Mouse (Mus musculus): ENCODE measurements at regions not wholly inside any gene's neighbourhood (a gene's known extent, or its start where the extent isn't known, plus 50 kb on each side); places are given as distances from the start of the nearest gene placed in this dataset.

DNA sequence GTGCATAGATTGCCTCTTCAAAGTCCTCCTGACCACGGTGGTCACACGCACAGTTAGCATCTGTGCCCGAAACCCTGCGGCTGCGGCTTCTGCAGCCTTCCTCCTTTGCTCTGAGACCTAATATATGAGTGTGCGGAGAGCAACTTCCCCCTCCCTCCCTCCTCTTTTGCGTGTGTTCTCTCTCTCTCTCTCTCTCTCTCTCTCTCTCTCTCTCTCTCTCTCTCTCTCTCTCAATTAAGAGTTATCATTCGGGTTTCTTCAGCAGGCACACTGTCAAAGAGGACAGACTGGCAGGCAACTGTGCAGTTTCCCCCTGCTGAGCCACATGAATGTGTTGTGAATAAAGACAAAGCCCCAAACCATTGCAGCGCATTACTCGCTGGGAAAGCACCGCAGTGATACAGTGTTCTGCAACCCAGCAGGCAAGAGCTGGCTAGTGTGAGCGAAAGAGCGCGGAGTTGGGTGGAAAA is 900.8 kb downstream of the Mat2b start:
- ATAC-seq (ENCODE audit: low FRiP score): peak; percentile 93
- peak overlapping the region; percentile 37 for H3K4me2 ChIP-seq
- peak overlapping the region; percentile 60 for H3K9ac ChIP-seq (ENCODE audit: low read length)
- peak; percentile 95 for DNase-seq (ENCODE audit: low spot score, missing footprints)
- peak overlapping the region; percentile 32 for H3K4me3 ChIP-seq (ENCODE audit: low read depth, low read length)
- no peaks in the 10 kb centered on the region for H3K27me3 ChIP-seq (ENCODE audit: control insufficient read depth, insufficient read depth, low read length)
- H3K27ac ChIP-seq (ENCODE audit: low read depth, low read length): no peak overlapping the region
- H3K9me3 ChIP-seq (ENCODE audit: control insufficient read depth, low read length): no peaks in the 10 kb centered on the region
- WGBS: 2% methylated on average over 14 of the region's 14 CpGs
- no peaks in the 10 kb centered on the region for H3K4me1 ChIP-seq (ENCODE audit: control insufficient read depth, insufficient read depth, low read length)
- no peaks in the 10 kb centered on the region for H3K36me3 ChIP-seq (ENCODE audit: control insufficient read depth, insufficient read depth, low read length)

DNA sequence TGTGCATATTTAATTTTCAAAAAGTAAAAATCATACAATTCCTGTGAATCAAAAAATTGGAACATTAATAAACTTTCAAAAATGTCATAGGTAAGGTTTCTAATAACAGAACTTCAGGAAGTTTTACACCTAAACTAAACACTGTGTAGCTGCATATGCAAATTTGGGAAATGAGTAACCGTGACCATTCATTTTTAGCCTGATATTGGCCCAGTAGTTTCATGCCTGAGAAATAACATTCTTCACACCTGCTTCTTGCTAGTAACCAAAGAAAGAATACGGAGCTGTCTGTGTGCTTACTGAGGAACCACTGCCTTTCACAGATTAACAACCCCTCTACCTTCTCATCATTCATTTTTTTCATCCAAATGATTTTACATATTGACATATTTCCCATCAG is 902.9 kb downstream of the Mat2b start:
- H3K27ac ChIP-seq (ENCODE audit: low read depth, low read length): no peak overlapping the region
- 87% methylated on average over 2 of the region's 2 CpGs for WGBS
- no peak for ATAC-seq (ENCODE audit: low FRiP score)

More for the DNA sequence above, 902.9 kb downstream of the Mat2b start:
- Histone ChIP-seq H3K36me3 (ENCODE audit: control insufficient read depth, insufficient read depth, low read length) (no peaks in the 10 kb centered on the region), H3K4me2 (no peak overlapping the region), H3K4me3 (ENCODE audit: low read depth, low read length) (no peak overlapping the region), H3K4me1 (ENCODE audit: control insufficient read depth, insufficient read depth, low read length) (no peaks in the 10 kb centered on the region), H3K27me3 (ENCODE audit: control insufficient read depth, insufficient read depth, low read length) (no peaks in the 10 kb centered on the region), H3K9me3 (ENCODE audit: control insufficient read depth, low read length) (no peaks in the 10 kb centered on the region), H3K9ac (ENCODE audit: low read length) (no peak overlapping the region)
- no peak for DNase-seq (ENCODE audit: low spot score, missing footprints)
